Mouse (Mus musculus): ENCODE results near the gene Cpeb1. TPM values are rescaled to one million over a fixed set of nuclear protein-coding genes. Genes with fewer than 3 reads are reported as not detected.
A peak's percentile ranks its signal among the peaks of the same experiment; 100 is the strongest.

The Cpeb1 gene
- total RNA-seq (2012; rRNA removed): 2.3 and 5.8 TPM in 2 replicates

- no peak within 1 kb of the TSS for H3K27ac ChIP-seq (ENCODE audit: insufficient read depth, low read depth, low read length, poor library complexity, severe bottlenecking)
- in situ Hi-C loops (cut with MboI; ENCODE audit: low sequenced_read_pairs in 2 of 2, unreplicated experiment in 2 of 2): no loop called here
- TF ChIP-seq ZC3H11A (IDR thresholded peaks at IDR 0.05; ENCODE audit: borderline replicate concordance, low read depth, low read length): peak; percentile 6; the same call in 1 of the 2 replicates
- TF ChIP-seq MAFK (IDR thresholded peaks at IDR 0.05; ENCODE audit: insufficient read depth, low read depth, low read length): no peak
- no peak for TF ChIP-seq ZNF384 (IDR thresholded peaks at IDR 0.05; ENCODE audit: low read depth, low read length)
- TF ChIP-seq HCFC1 (IDR thresholded peaks at IDR 0.05; ENCODE audit: borderline replicate concordance, insufficient read depth, low read length): no peak
- no peak for TF ChIP-seq CHD2 (IDR thresholded peaks at IDR 0.05; ENCODE audit: low read depth, low read length)
These were observed at the start of gene Cpeb1 for GRCm38 (mm10) chr7:81455155-81455651. TSS of gene Cpeb1 (minus strand) at chr7:81455465.

GRCm38 (mm10) chr7:81501050-81501449 is 45.8 kb upstream of the Cpeb1 start:
- H3K4me3 ChIP-seq (ENCODE audit: insufficient read depth in 1 of 2, low read depth in 1 of 2, low read length in 2 of 2, poor library complexity in 1 of 2, severe bottlenecking in 1 of 2): no peak overlapping the region
- H3K9ac ChIP-seq (ENCODE audit: insufficient read depth, low read depth, low read length, poor library complexity, severe bottlenecking): no peak overlapping the region
- no peaks in the 10 kb centered on the region for H3K9me3 ChIP-seq (ENCODE audit: control insufficient read depth, insufficient read depth, low read depth, low read length)
- H3K27ac ChIP-seq (ENCODE audit: insufficient read depth, low read depth, low read length, poor library complexity, severe bottlenecking): no peak overlapping the region
- no peak for DNase-seq (ENCODE audit: low read depth, low spot score)
- in situ Hi-C loops (cut with MboI; ENCODE audit: low sequenced_read_pairs in 2 of 2, unreplicated experiment in 2 of 2): no loop called here
- H3K4me1 ChIP-seq (ENCODE audit: control insufficient read depth in 2 of 2, insufficient read depth in 2 of 2, low read length in 2 of 2, poor library complexity in 1 of 2): peaks cover 0 to 17% of the 10 kb centered on the region in 2 experiments; a peak in 3 of 4 replicates
- TF ChIP-seq CHD2 (IDR thresholded peaks at IDR 0.05; ENCODE audit: low read depth, low read length) (no peak), HCFC1 (IDR thresholded peaks at IDR 0.05; ENCODE audit: borderline replicate concordance, insufficient read depth, low read length) (no peak), ZNF384 (IDR thresholded peaks at IDR 0.05; ENCODE audit: low read depth, low read length) (no peak), ZC3H11A (IDR thresholded peaks at IDR 0.05; ENCODE audit: borderline replicate concordance, low read depth, low read length) (no peak)
- no peaks in the 10 kb centered on the region for H3K36me3 ChIP-seq (ENCODE audit: control insufficient read depth, insufficient read depth, low read length, poor library complexity, severe bottlenecking)

More at GRCm38 (mm10) chr7:81455155-81455651, at the start of gene Cpeb1:
- H3K4me3 ChIP-seq (ENCODE audit: insufficient read depth in 1 of 2, low read depth in 1 of 2, low read length in 2 of 2, poor library complexity in 1 of 2, severe bottlenecking in 1 of 2): peak within 1 kb of the TSS; percentile 64 to 79
- H3K36me3 ChIP-seq (ENCODE audit: control insufficient read depth, insufficient read depth, low read length, poor library complexity, severe bottlenecking): no peaks in the 10 kb centered on the region
- DNase-seq (ENCODE audit: low read depth, low spot score): no peak
- H3K9me3 ChIP-seq (ENCODE audit: control insufficient read depth, insufficient read depth, low read depth, low read length): no peaks in the 10 kb centered on the region
- H3K4me1 ChIP-seq (ENCODE audit: control insufficient read depth in 2 of 2, insufficient read depth in 2 of 2, low read length in 2 of 2, poor library complexity in 1 of 2): peaks cover 0 to 8% of the 10 kb centered on the region in 2 experiments; a peak in 2 of 4 replicates
- H3K9ac ChIP-seq (ENCODE audit: insufficient read depth, low read depth, low read length, poor library complexity, severe bottlenecking): peak within 1 kb of the TSS; percentile 57; the same call in 1 of the 2 replicates

- DNase-seq (ENCODE audit: low read depth, low spot score): no peak
- TF ChIP-seq CHD2 (IDR thresholded peaks at IDR 0.05; ENCODE audit: low read depth, low read length): no peak
- no peak for TF ChIP-seq ZC3H11A (IDR thresholded peaks at IDR 0.05; ENCODE audit: borderline replicate concordance, low read depth, low read length)
- no peak for TF ChIP-seq MAFK (IDR thresholded peaks at IDR 0.05; ENCODE audit: insufficient read depth, low read depth, low read length)
- no peak for TF ChIP-seq ZNF384 (IDR thresholded peaks at IDR 0.05; ENCODE audit: low read depth, low read length)
- no peak for TF ChIP-seq HCFC1 (IDR thresholded peaks at IDR 0.05; ENCODE audit: borderline replicate concordance, insufficient read depth, low read length)
- H3K9ac ChIP-seq (ENCODE audit: insufficient read depth, low read depth, low read length, poor library complexity, severe bottlenecking): no peak within 1 kb of the TSS
These were observed 42.9 kb upstream of the Cpeb1 start, which contains the start of gene BC048679 for GRCm38 (mm10) chr7:81498181-81498580. TSS of gene BC048679 (minus strand) at chr7:81498281.

GRCm38 (mm10) chr7:81497171-81497570 is 41.9 kb upstream of the Cpeb1 start:
- in situ Hi-C loops (cut with MboI; ENCODE audit: low sequenced_read_pairs in 2 of 2, unreplicated experiment in 2 of 2): no loop called here
- H3K36me3 ChIP-seq (ENCODE audit: control insufficient read depth, insufficient read depth, low read length, poor library complexity, severe bottlenecking): no peaks in the 10 kb centered on the region
- no peak for DNase-seq (ENCODE audit: low read depth, low spot score)
- H3K27ac ChIP-seq (ENCODE audit: insufficient read depth, low read depth, low read length, poor library complexity, severe bottlenecking): no peak overlapping the region
- H3K9me3 ChIP-seq (ENCODE audit: control insufficient read depth, insufficient read depth, low read depth, low read length): no peaks in the 10 kb centered on the region
- H3K4me1 ChIP-seq (ENCODE audit: control insufficient read depth in 2 of 2, insufficient read depth in 2 of 2, low read length in 2 of 2, poor library complexity in 1 of 2): peaks cover 2 to 32% of the 10 kb centered on the region in 2 experiments
- TF ChIP-seq MAFK (IDR thresholded peaks at IDR 0.05; ENCODE audit: insufficient read depth, low read depth, low read length) (no peak), ZC3H11A (IDR thresholded peaks at IDR 0.05; ENCODE audit: borderline replicate concordance, low read depth, low read length) (no peak), ZNF384 (IDR thresholded peaks at IDR 0.05; ENCODE audit: low read depth, low read length) (no peak), CHD2 (IDR thresholded peaks at IDR 0.05; ENCODE audit: low read depth, low read length) (no peak), HCFC1 (IDR thresholded peaks at IDR 0.05; ENCODE audit: borderline replicate concordance, insufficient read depth, low read length) (no peak)
- H3K4me3 ChIP-seq (ENCODE audit: insufficient read depth in 1 of 2, low read depth in 1 of 2, low read length in 2 of 2, poor library complexity in 1 of 2, severe bottlenecking in 1 of 2): no peak overlapping the region
- H3K9ac ChIP-seq (ENCODE audit: insufficient read depth, low read depth, low read length, poor library complexity, severe bottlenecking): no peak overlapping the region

More at GRCm38 (mm10) chr7:81498181-81498580, 42.9 kb upstream of the Cpeb1 start, which contains the start of gene BC048679:
- Histone ChIP-seq H3K27ac (ENCODE audit: insufficient read depth, low read depth, low read length, poor library complexity, severe bottlenecking) (no peak within 1 kb of the TSS), H3K36me3 (ENCODE audit: control insufficient read depth, insufficient read depth, low read length, poor library complexity, severe bottlenecking) (no peaks in the 10 kb centered on the region), H3K4me1 (ENCODE audit: control insufficient read depth in 2 of 2, insufficient read depth in 2 of 2, low read length in 2 of 2, poor library complexity in 1 of 2) (peaks cover 2 to 28% of the 10 kb centered on the region in 2 experiments), H3K9me3 (ENCODE audit: control insufficient read depth, insufficient read depth, low read depth, low read length) (no peaks in the 10 kb centered on the region), H3K4me3 (ENCODE audit: insufficient read depth in 1 of 2, low read depth in 1 of 2, low read length in 2 of 2, poor library complexity in 1 of 2, severe bottlenecking in 1 of 2) (no peak within 1 kb of the TSS)
- in situ Hi-C loops (cut with MboI; ENCODE audit: low sequenced_read_pairs in 2 of 2, unreplicated experiment in 2 of 2): no loop called here
